In genomic region chr1:151285045-151285444, GRCm38 (mm10) we compare ENCODE assay signal across 18 mouse cellular contexts.
"Had no signal": no experiment of that assay in that cellular context is flagged by ENCODE, and none has a peak within 500 bp of the region (broad histone marks: within the 10 kb centered on the region; RNA-seq: fewer than 3 reads in every experiment).

No protein-coding gene starts in this region.

- H3K36me3 ChIP-seq: limb, embryonic 10.5 days; liver, embryonic 15.5 days; midbrain, embryonic 13.5 days; neural tube, embryonic 15.5 days; stomach, embryonic 15.5 days had no signal

- H3K9ac ChIP-seq: liver, embryonic 15.5 days; midbrain, embryonic 13.5 days; neural tube, embryonic 15.5 days; stomach, embryonic 15.5 days had no signal

- H3K9me3 ChIP-seq: limb, embryonic 10.5 days; liver, embryonic 15.5 days; midbrain, embryonic 13.5 days; neural tube, embryonic 15.5 days; stomach, embryonic 15.5 days had no signal

- H3K4me3 ChIP-seq: left cerebral cortex, adult 2 months; limb, embryonic 10.5 days; liver, embryonic 15.5 days; midbrain, embryonic 13.5 days; myocyte; neural tube, embryonic 15.5 days; stomach, embryonic 15.5 days had no signal

- H3K27ac ChIP-seq: left cerebral cortex, adult 2 months; limb, embryonic 10.5 days; liver, embryonic 15.5 days; midbrain, embryonic 13.5 days; neural tube, embryonic 15.5 days; stomach, embryonic 15.5 days had no signal

- DNase-seq: kidney, adult 18-20 months; kidney, postnatal 10 days; kidney, postnatal 4 days; lung, adult 2 months; lung, postnatal 4 days; right cerebral cortex, postnatal 4 days; spleen, adult 18-20 months; thymus, adult 2 months; thymus, postnatal 25 days had no signal

- ATAC-seq: lung, postnatal 0 days; midbrain, embryonic 13.5 days had no signal

- H3K4me2 ChIP-seq: liver, embryonic 11.5 days; liver, embryonic 15.5 days; midbrain, embryonic 13.5 days; neural tube, embryonic 15.5 days; stomach, embryonic 15.5 days had no signal

- H3K27me3 ChIP-seq: liver, embryonic 15.5 days; midbrain, embryonic 13.5 days; neural tube, embryonic 15.5 days; stomach, embryonic 15.5 days had no signal

- H3K4me1 ChIP-seq: midbrain, embryonic 13.5 days; neural tube, embryonic 15.5 days had no signal
